Mouse (Mus musculus) cerebellum, adult 2 months (tissue): ENCODE results near the gene Slc51b.
A peak's percentile ranks its signal among the peaks of the same experiment; 100 is the strongest.

ENCODE experiments used
- CTCF ChIP-seq: fragments of 200-500 bp; IDR thresholded peaks from 2 replicates; pipeline ENCODE4 v1.5.1; 2011; ENCODE audit warnings: low read depth, mild to moderate bottlenecking, control low read depth, low read length, moderate library complexity, borderline replicate concordance; ENCODE audit not compliant: insufficient read depth
- POLR2A ChIP-seq: fragments of 200-500 bp; IDR thresholded peaks from 2 replicates; pipeline ENCODE4 v1.6.1; 2011; ENCODE audit warnings: low read length, control low read depth, borderline replicate concordance; ENCODE audit not compliant: insufficient read depth

- TF ChIP-seq CTCF (no peak), POLR2A (peak; percentile 54; the same call in 1 of the 2 replicates)
Measured at GRCm38 (mm10) chr9:65460732-65461442, 38.1 kb upstream of the Slc51b start, which contains the start of gene Spg21.
